Mouse (Mus musculus) left cerebral cortex, postnatal 14 days (tissue): ENCODE measurements around the gene Olfr1032. TPM values are rescaled to one million over a fixed set of nuclear protein-coding genes. Genes with fewer than 3 reads are reported as not detected.
"Not testable (repeated sequence)": the region's sequence is repeated elsewhere in the genome, so short reads cannot be mapped to it uniquely, and the experiment has no call there.

Source experiments
- DNase-seq, 2 experiments: peaks; one replicate each; pipeline ENCODE4 v3.0.0; 2021 to 2022; ENCODE audit warnings: low spot score in 2 of 2, mixed read lengths in 1 of 2
- intact Hi-C: fragments of 180-260 bp; cut with DNase I; formaldehyde crosslinking; loops from one replicate; pipeline ENCODE4 v1.15.1; 2025
- long read RNA-seq, 2 experiments: library from polyadenylated mRNA; stranded (forward); transcript quantifications; one replicate each; pipeline ENCODE4 v2.0.0; 2021
- total RNA-seq, 2 experiments: library from RNA; stranded (reverse); gene quantifications; 2 replicates each; pipeline ENCODE4 v1.2.3; 2021

Olfr1032 gene
- total RNA-seq, result not detected
- long read RNA-seq, experiment 1, result 0 reads
- long read RNA-seq, experiment 2, result 0 reads

GRCm38 (mm10) chr2:86005240-86005639, at the start of gene Olfr1032:
Olfr1032 (plus strand) TSS chr2:86005540.
- no peak for DNase-seq
- intact Hi-C loops, result no loop called here

GRCm38 (mm10) chr2:85973595-85973994, 31.7 kb upstream of the Olfr1032 start, which contains the start of gene Olfr1029:
Olfr1029 (plus strand) TSS chr2:85973895.
- no peak for DNase-seq

GRCm38 (mm10) chr2:85978976-85979375, 26.4 kb upstream of the Olfr1032 start, which contains the start of gene Olfr1030:
Olfr1030 (plus strand) TSS chr2:85979276.
- no peak for DNase-seq
- intact Hi-C loops, result no loop called here

More at GRCm38 (mm10) chr2:85973595-85973994, 31.7 kb upstream of the Olfr1032 start, which contains the start of gene Olfr1029:
- intact Hi-C loops, result no loop called here

GRCm38 (mm10) chr2:85990004-85990403, 15.3 kb upstream of the Olfr1032 start, which contains the start of gene Olfr1031:
Olfr1031 (plus strand) TSS chr2:85990304.
- DNase-seq, result no peak
- intact Hi-C loops, result no loop called here

GRCm38 (mm10) chr2:86020406-86020805, 15.1 kb downstream of the Olfr1032 start, which contains the start of gene Olfr1033:
Olfr1033 (plus strand) TSS chr2:86020633.
- intact Hi-C loops, result not testable (repeated sequence)
- peak; percentile 1 to 2 for DNase-seq

GRCm38 (mm10) chr2:86021518-86021917, 16.2 kb downstream of the Olfr1032 start:
- intact Hi-C loops, DNase-seq: not testable (repeated sequence)

- intact Hi-C loops, result no loop called here
- no peak for DNase-seq
Measured at GRCm38 (mm10) chr2:86045561-86045960, 40.2 kb downstream of the Olfr1032 start, which contains the start of gene Olfr1034. Olfr1034 (plus strand) TSS chr2:86045861.

- intact Hi-C loops, result not testable (repeated sequence)
Measured at GRCm38 (mm10) chr2:86050777-86051176, 45.4 kb downstream of the Olfr1032 start.

More at GRCm38 (mm10) chr2:86050777-86051176, 45.4 kb downstream of the Olfr1032 start:
- DNase-seq, result not testable (repeated sequence)

Other genes starting within 250 kb of the Olfr1032 start
- gene Olfr1012, start 242.8 kb upstream of the Olfr1032 start, total RNA-seq, result not detected
- gene Olfr1013, start 238.4 kb upstream of the Olfr1032 start, total RNA-seq, result not detected
- gene Olfr1014, start 232.8 kb upstream of the Olfr1032 start, total RNA-seq, result not detected
- not detected for gene Olfr1015, start 223.5 kb upstream of the Olfr1032 start, total RNA-seq
- gene Olfr1016, start 203.0 kb upstream of the Olfr1032 start, total RNA-seq, result not detected
- not detected for gene Olfr1018, start 187.1 kb upstream of the Olfr1032 start, total RNA-seq
- not detected for gene Olfr1019, start 160.1 kb upstream of the Olfr1032 start, total RNA-seq
- gene Olfr1020, start 158.5 kb upstream of the Olfr1032 start, total RNA-seq, result not detected
- gene Olfr1022, start 136.9 kb upstream of the Olfr1032 start, total RNA-seq, result not detected
- gene Olfr1023, start 119.9 kb upstream of the Olfr1032 start, total RNA-seq, result not detected
- gene Olfr1024, start 100.5 kb upstream of the Olfr1032 start, total RNA-seq, result not detected
- not detected for gene Olfr1025-ps1, start 90.3 kb upstream of the Olfr1032 start, total RNA-seq
- not detected for gene Olfr1026, start 84.0 kb upstream of the Olfr1032 start, total RNA-seq
- not detected for gene Olfr1028, start 55.1 kb upstream of the Olfr1032 start, total RNA-seq
- gene Olfr1029, start 31.6 kb upstream of the Olfr1032 start, total RNA-seq, result not detected
- gene Olfr1030, start 26.3 kb upstream of the Olfr1032 start, total RNA-seq, result not detected
- gene Olfr1031, start 15.2 kb upstream of the Olfr1032 start, total RNA-seq, result not detected
- not detected for gene Olfr1033, start 15.1 kb downstream of the Olfr1032 start, total RNA-seq
- gene Olfr1034, start 40.3 kb downstream of the Olfr1032 start, total RNA-seq, result not detected
- not detected for gene Olfr1036, start 68.5 kb downstream of the Olfr1032 start, total RNA-seq
- not detected for gene Olfr1037, start 81.8 kb downstream of the Olfr1032 start, total RNA-seq
- not detected for gene Olfr1039, start 130.4 kb downstream of the Olfr1032 start, total RNA-seq
- not detected for gene Olfr1040, start 141.2 kb downstream of the Olfr1032 start, total RNA-seq
- gene Olfr1042, start 156.3 kb downstream of the Olfr1032 start, total RNA-seq, result not detected
- not detected for gene Olfr1043, start 162.0 kb downstream of the Olfr1032 start, total RNA-seq
- not detected for gene Olfr1044, start 172.3 kb downstream of the Olfr1032 start, total RNA-seq
- not detected for gene Olfr52, start 180.1 kb downstream of the Olfr1032 start, total RNA-seq
- gene Olfr1045, start 197.5 kb downstream of the Olfr1032 start, total RNA-seq, result not detected
- not detected for gene Olfr1046, start 213.8 kb downstream of the Olfr1032 start, total RNA-seq
- not detected for gene Olfr1047, start 225.9 kb downstream of the Olfr1032 start, total RNA-seq
- not detected for gene Olfr1048, start 234.7 kb downstream of the Olfr1032 start, total RNA-seq